Mouse (Mus musculus): ENCODE data around the gene Insm1. TPM values are rescaled to one million over a fixed set of nuclear protein-coding genes. Genes with fewer than 3 reads are reported as not detected.

The Insm1 gene
- total and polyA plus RNA-seq, 2 experiments from 2014 or later = not detected

DNA sequence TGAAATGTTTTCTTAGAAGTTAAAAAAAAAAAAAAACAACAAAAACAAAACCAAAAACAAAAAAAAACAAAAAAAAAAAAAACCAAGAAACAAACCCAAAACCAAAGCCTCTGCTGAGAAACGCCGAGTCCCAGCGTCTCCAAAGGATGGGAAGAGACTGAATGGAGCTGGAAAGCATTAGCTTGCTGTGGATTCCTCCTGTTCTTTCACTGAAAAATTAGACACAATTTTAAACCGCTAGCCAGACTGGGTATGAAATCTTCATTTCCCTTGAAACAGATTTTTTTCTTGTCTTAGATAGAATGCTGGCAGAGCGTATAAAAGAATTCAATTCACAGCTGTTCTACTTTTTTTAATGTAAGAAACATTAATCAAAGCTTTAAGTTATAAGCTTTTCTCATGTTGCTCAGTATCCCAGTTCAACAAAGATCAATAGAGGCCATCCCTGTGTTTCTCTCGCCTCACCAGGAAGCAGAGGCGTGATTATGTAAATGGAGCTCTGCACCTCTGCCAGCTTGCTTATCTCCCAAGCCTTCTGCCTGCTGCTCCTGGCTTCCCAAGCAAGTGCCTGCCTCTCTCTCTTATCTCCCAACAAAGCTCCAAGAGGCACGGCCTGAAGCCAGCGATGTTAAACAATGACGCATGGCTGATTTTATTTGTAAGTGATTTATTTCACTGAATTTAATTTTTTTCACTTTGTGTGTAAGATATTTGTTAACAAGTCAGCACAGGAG is 37.2 kb downstream of the Insm1 start:
- no peaks in the 10 kb centered on the region for H3K27me3 ChIP-seq (ENCODE audit: control insufficient read depth, insufficient read depth, low read length)
- 35% methylated on average over 10 of the region's 10 CpGs for WGBS
- no peaks in the 10 kb centered on the region for H3K9me3 ChIP-seq (replicated peaks; ENCODE audit: control insufficient read depth, low read length)
- no peak overlapping the region for H3K27ac ChIP-seq (ENCODE audit: low read depth)
- peaks cover 4% of the 10 kb centered on the region; the same call in 1 of the 2 replicates for H3K4me1 ChIP-seq (ENCODE audit: control insufficient read depth, insufficient read depth)
- TF ChIP-seq CTCF (IDR thresholded peaks at IDR 0.05; ENCODE audit: low read depth) = no peak
- no peak for TF ChIP-seq EP300 (IDR thresholded peaks at IDR 0.05; ENCODE audit: low read depth)
- H3K4me3 ChIP-seq (ENCODE audit: low read depth, low read length) = no peak overlapping the region
- H3K4me2 ChIP-seq (ENCODE audit: low read depth, low read length) = no peak overlapping the region
- no peak overlapping the region for H3K9ac ChIP-seq (replicated peaks; ENCODE audit: low read depth, low read length)
- DNase-seq (ENCODE audit: low spot score) = peak; percentile 60
- 0 out of 2 replicates have a peak, but pooled peaks have one; percentile 57 for ATAC-seq (ENCODE audit: insufficient read depth, low read depth)
- H3K36me3 ChIP-seq (replicated peaks; ENCODE audit: control insufficient read depth, insufficient read depth, low read length) = no peaks in the 10 kb centered on the region

DNA sequence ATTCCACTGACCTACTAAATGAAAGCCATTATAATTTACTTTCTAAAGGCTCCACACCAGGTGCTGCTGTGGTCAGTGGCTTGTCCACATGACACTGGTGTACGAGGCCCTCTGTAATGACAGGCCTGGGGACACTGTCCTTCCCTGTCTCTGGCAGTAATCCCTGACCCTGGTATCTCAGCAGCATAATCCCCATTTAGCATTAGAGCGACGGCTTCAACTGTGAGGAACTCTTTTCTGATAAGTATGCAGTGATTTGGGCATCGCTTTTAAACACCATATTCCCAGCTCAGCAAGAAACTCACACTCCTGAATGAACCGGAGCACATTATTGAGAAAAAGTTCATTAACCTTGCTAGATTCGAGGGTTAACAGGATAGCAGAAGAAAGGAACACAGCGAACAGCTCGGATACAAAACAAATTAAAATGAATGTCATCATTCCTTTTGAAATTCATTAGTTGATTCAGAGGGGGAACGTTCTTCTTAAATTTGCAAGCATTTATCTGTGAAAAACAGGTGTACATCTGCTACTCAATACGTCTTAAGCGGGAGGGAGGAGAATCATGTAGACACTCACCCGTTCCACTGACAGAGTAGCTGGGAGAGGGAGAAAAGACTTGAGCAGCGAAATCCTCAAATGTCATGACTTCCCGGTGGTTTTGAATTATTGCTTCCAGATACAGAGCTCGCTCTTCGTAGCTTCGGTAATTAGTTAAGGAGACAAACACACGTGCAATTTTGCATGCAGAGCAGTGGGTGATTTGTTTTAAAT is 38.3 kb downstream of the Insm1 start:
- DNase-seq (ENCODE audit: low spot score) (no peak), ATAC-seq (ENCODE audit: insufficient read depth, low read depth) (no peak)
- Histone ChIP-seq H3K36me3 (replicated peaks; ENCODE audit: control insufficient read depth, insufficient read depth, low read length) (no peaks in the 10 kb centered on the region), H3K27me3 (ENCODE audit: control insufficient read depth, insufficient read depth, low read length) (no peaks in the 10 kb centered on the region), H3K4me1 (ENCODE audit: control insufficient read depth, insufficient read depth) (peaks cover 4% of the 10 kb centered on the region; the same call in 1 of the 2 replicates), H3K9me3 (replicated peaks; ENCODE audit: control insufficient read depth, low read length) (no peaks in the 10 kb centered on the region), H3K9ac (replicated peaks; ENCODE audit: low read depth, low read length) (no peak overlapping the region), H3K4me2 (ENCODE audit: low read depth, low read length) (no peak overlapping the region), H3K4me3 (ENCODE audit: low read depth, low read length) (no peak overlapping the region), H3K27ac (ENCODE audit: low read depth) (no peak overlapping the region)
- TF ChIP-seq EP300 (IDR thresholded peaks at IDR 0.05; ENCODE audit: low read depth) (no peak), CTCF (IDR thresholded peaks at IDR 0.05; ENCODE audit: low read depth) (no peak)
- 66% methylated on average over 18 of the region's 18 CpGs for WGBS

DNA sequence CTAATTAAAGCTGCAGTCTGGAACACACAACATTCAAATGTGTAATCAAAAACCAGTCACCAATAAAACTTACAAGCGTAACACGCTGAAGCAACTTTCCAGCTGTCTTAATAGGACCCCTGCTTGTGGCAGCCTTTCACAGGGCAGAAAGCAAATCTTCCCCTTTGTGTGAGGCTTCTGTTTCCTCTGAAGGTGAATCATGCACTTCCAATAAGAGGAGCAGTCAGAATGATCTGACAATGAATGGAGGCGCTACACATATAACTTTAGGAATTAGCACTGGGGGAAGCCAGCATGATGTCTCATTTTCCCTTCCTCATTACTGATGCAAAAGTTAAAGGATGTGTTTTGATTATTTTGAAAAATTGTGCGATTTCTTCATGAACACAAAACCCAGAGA is 39.4 kb downstream of the Insm1 start:
- Histone ChIP-seq H3K4me2 (ENCODE audit: low read depth, low read length) (no peak overlapping the region), H3K27me3 (ENCODE audit: control insufficient read depth, insufficient read depth, low read length) (no peaks in the 10 kb centered on the region), H3K4me3 (ENCODE audit: low read depth, low read length) (no peak overlapping the region), H3K4me1 (ENCODE audit: control insufficient read depth, insufficient read depth) (peaks cover 8% of the 10 kb centered on the region; the same call in 1 of the 2 replicates), H3K27ac (ENCODE audit: low read depth) (no peak overlapping the region), H3K9ac (replicated peaks; ENCODE audit: low read depth, low read length) (no peak overlapping the region), H3K9me3 (replicated peaks; ENCODE audit: control insufficient read depth, low read length) (no peaks in the 10 kb centered on the region), H3K36me3 (replicated peaks; ENCODE audit: control insufficient read depth, insufficient read depth, low read length) (no peaks in the 10 kb centered on the region)
- ATAC-seq (ENCODE audit: insufficient read depth, low read depth) = no peak
- no peak for TF ChIP-seq CTCF (IDR thresholded peaks at IDR 0.05; ENCODE audit: low read depth)
- TF ChIP-seq EP300 (IDR thresholded peaks at IDR 0.05; ENCODE audit: low read depth) = no peak
- no peak for DNase-seq (ENCODE audit: low spot score)
- whole genome bisulfite sequencing = 94% methylated on average over 4 of the region's 4 CpGs

DNA sequence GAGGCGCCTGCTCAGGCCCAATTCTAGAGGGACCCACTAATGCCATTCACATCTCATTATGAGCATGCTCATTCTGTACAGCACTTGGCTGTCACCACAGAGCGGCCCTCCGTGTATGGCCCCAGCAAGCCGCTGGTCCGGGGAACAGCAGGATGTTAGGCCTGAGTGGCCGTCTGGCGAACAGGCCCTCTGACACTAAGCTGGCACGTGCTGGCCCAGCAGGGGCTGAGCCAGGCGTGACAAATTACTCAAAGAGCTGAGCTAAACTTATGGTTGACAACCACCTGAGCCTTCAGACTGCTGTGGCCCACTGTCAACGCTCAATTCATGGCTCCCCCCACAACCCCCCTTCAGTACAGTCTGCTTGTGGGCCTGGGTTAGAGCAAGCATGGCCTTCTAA is 40.5 kb downstream of the Insm1 start:
- Histone ChIP-seq H3K36me3 (replicated peaks; ENCODE audit: control insufficient read depth, insufficient read depth, low read length) (no peaks in the 10 kb centered on the region), H3K27me3 (ENCODE audit: control insufficient read depth, insufficient read depth, low read length) (no peaks in the 10 kb centered on the region), H3K4me1 (ENCODE audit: control insufficient read depth, insufficient read depth) (peaks cover 8% of the 10 kb centered on the region; the same call in 1 of the 2 replicates), H3K27ac (ENCODE audit: low read depth) (no peak overlapping the region), H3K9me3 (replicated peaks; ENCODE audit: control insufficient read depth, low read length) (no peaks in the 10 kb centered on the region), H3K4me3 (ENCODE audit: low read depth, low read length) (no peak overlapping the region), H3K9ac (replicated peaks; ENCODE audit: low read depth, low read length) (no peak overlapping the region), H3K4me2 (ENCODE audit: low read depth, low read length) (no peak overlapping the region)
- 57% methylated on average over 10 of the region's 10 CpGs for WGBS
- ATAC-seq (ENCODE audit: insufficient read depth, low read depth) = no peak
- no peak for DNase-seq (ENCODE audit: low spot score)
- no peak for TF ChIP-seq CTCF (IDR thresholded peaks at IDR 0.05; ENCODE audit: low read depth)
- no peak for TF ChIP-seq EP300 (IDR thresholded peaks at IDR 0.05; ENCODE audit: low read depth)

DNA sequence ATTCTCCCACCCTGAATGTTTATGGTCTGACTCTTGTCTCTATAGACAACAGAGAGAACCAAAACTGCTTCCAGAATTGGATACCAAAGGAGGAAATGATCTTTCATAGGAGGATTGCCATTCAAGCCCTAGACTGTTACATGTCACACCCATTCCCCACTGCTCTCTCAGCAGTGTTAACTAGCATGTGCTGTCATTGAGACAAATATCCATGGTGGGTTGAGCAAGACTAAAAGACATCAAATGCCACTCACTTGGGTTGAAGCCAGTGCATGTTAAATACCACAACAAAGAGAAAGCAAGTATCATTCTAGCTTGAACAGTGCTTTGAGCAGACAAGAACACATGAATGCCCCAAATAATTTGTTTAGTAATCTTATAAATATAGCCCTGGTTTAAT is 41.2 kb downstream of the Insm1 start:
- Histone ChIP-seq H3K4me3 (ENCODE audit: low read depth, low read length) (no peak overlapping the region), H3K4me2 (ENCODE audit: low read depth, low read length) (no peak overlapping the region), H3K27me3 (ENCODE audit: control insufficient read depth, insufficient read depth, low read length) (no peaks in the 10 kb centered on the region), H3K36me3 (replicated peaks; ENCODE audit: control insufficient read depth, insufficient read depth, low read length) (no peaks in the 10 kb centered on the region), H3K9ac (replicated peaks; ENCODE audit: low read depth, low read length) (no peak overlapping the region), H3K27ac (ENCODE audit: low read depth) (no peak overlapping the region), H3K9me3 (replicated peaks; ENCODE audit: control insufficient read depth, low read length) (no peaks in the 10 kb centered on the region), H3K4me1 (ENCODE audit: control insufficient read depth, insufficient read depth) (peaks cover 8% of the 10 kb centered on the region; the same call in 1 of the 2 replicates)
- DNase-seq (ENCODE audit: low spot score) (no peak), ATAC-seq (ENCODE audit: insufficient read depth, low read depth) (no peak)
- TF ChIP-seq CTCF (IDR thresholded peaks at IDR 0.05; ENCODE audit: low read depth) (no peak), EP300 (IDR thresholded peaks at IDR 0.05; ENCODE audit: low read depth) (no peak)

Data from heart, postnatal 0 days (tissue).